Mouse (Mus musculus) midbrain, embryonic 14.5 days (tissue): ENCODE results near the gene Cdh1. TPM values are rescaled to one million over a fixed set of nuclear protein-coding genes. Genes with fewer than 3 reads are reported as not detected.

Source experiments
- ATAC-seq: fragments of 200-750 bp; cut with Nextera tagmentation; 2 replicates; pipeline ENCODE4 v1.8.0; 2017; ENCODE audit warnings: moderate number of reproducible peaks, moderate library complexity; ENCODE audit not compliant: low FRiP score, low TSS enrichment
- DNase-seq: peaks from one replicate; pipeline ENCODE4 v3.0.0-alpha.2; 2015
- H3K27ac ChIP-seq: fragments of 300-500 bp; sonication (generic); replicated peaks from 2 replicates; pipeline ENCODE4 v1.5.1; 2014; ENCODE audit warnings: mild to moderate bottlenecking, low read depth, low read length, moderate library complexity
- H3K27me3 ChIP-seq: fragments of 300-500 bp; sonication (generic); 2 replicates; pipeline ENCODE4 v1.6.1; 2014; ENCODE audit warnings: low read length, control low read depth, mixed read lengths; ENCODE audit not compliant: control insufficient read depth, insufficient read depth
- H3K36me3 ChIP-seq: fragments of 300-500 bp; sonication (generic); 2 replicates; pipeline ENCODE4 v1.6.1; 2014; ENCODE audit warnings: low read length, control low read depth; ENCODE audit not compliant: control insufficient read depth, insufficient read depth
- H3K4me1 ChIP-seq: fragments of 300-500 bp; sonication (generic); 2 replicates; pipeline ENCODE4 v1.6.1; 2014; ENCODE audit warnings: mild to moderate bottlenecking, antibody characterized with exemption, low read length, control low read depth; ENCODE audit not compliant: control insufficient read depth, insufficient read depth
- H3K4me2 ChIP-seq: fragments of 300-500 bp; sonication (generic); 2 replicates; pipeline ENCODE4 v1.6.1; 2014; ENCODE audit warnings: mild to moderate bottlenecking, low read length, moderate library complexity
- H3K4me3 ChIP-seq: fragments of 300-500 bp; sonication (generic); replicated peaks from 2 replicates; pipeline ENCODE4 v1.5.1; 2014; ENCODE audit warnings: low read depth, low read length
- H3K9ac ChIP-seq: fragments of 300-500 bp; sonication (generic); replicated peaks from 2 replicates; pipeline ENCODE4 v1.6.1; 2014; ENCODE audit warnings: mild to moderate bottlenecking, low read length, moderate library complexity
- H3K9me3 ChIP-seq: fragments of 300-500 bp; sonication (generic); 2 replicates; pipeline ENCODE4 v1.6.1; 2016; ENCODE audit warnings: low read length, control low read depth, mixed read lengths; ENCODE audit not compliant: control insufficient read depth
- WGBS: fragments of 180-500 bp; shearing (Covaris S2); extraction: QIAGEN DNeasy Blood & Tissue Kit; methylation state at CpG from one replicate; pipeline ENCODE4 v1.1.7; 2014; 5-methylcytosine and 5-hydroxymethylcytosine counted together
- polyA plus RNA-seq: library from polyadenylated mRNA; unstranded; fragments of >200 nt; fragmentation: Nextera tagmentation; extraction: Ambion mirVana; gene quantifications from 2 replicates; pipeline ENCODE4 v1.2.1, GENCODE M21; 2014

Gene Cdh1
- polyA plus RNA-seq, 1 experiment from 2014 or later: 1.9 TPM

GRCm38 (mm10) chr8:106704901-106705321 is 101.8 kb downstream of the Cdh1 start:
- Histone ChIP-seq H3K9me3 (no peaks in the 10 kb centered on the region), H3K9ac (no peak overlapping the region), H3K27ac (0 out of 2 replicates have a peak overlapping the region, but pooled peaks have one; percentile 37), H3K4me1 (no peaks in the 10 kb centered on the region), H3K4me2 (no peak overlapping the region), H3K27me3 (no peaks in the 10 kb centered on the region), H3K4me3 (no peak overlapping the region), H3K36me3 (peaks cover 12% of the 10 kb centered on the region; the same call in 1 of the 2 replicates)
- 78% methylated on average over 9 of the region's 9 CpGs for WGBS
- DNase-seq (peak; percentile 22), ATAC-seq (no peak)

DNA sequence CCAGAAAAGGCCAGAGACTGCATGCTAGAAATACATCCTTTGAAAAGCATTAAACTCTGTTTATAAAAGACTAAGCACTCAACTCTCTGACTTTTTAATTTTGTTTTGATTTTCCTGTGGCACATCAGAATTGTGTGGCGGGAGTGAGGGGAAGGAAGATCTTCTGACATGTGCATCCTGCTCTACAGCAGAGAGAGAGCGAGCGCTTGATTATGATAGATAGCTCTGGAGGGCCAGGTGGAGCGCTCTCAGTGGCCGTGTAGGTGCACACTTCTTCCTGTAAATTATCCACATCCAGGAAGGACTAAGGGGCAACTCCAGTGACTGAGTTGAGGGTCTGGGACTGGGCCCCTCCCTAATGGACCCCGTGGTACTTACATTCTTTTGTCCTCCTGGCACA is 103.0 kb downstream of the Cdh1 start:
- Histone ChIP-seq H3K9me3 (no peaks in the 10 kb centered on the region), H3K9ac (no peak overlapping the region), H3K27ac (0 out of 2 replicates have a peak overlapping the region, but pooled peaks have one; percentile 9), H3K36me3 (peaks cover 3% of the 10 kb centered on the region; the same call in 1 of the 2 replicates), H3K4me1 (no peaks in the 10 kb centered on the region), H3K4me3 (no peak overlapping the region), H3K27me3 (no peaks in the 10 kb centered on the region), H3K4me2 (no peak overlapping the region)
- ATAC-seq: no peak
- WGBS: 90% methylated on average over 6 of the region's 6 CpGs
- DNase-seq: no peak

DNA sequence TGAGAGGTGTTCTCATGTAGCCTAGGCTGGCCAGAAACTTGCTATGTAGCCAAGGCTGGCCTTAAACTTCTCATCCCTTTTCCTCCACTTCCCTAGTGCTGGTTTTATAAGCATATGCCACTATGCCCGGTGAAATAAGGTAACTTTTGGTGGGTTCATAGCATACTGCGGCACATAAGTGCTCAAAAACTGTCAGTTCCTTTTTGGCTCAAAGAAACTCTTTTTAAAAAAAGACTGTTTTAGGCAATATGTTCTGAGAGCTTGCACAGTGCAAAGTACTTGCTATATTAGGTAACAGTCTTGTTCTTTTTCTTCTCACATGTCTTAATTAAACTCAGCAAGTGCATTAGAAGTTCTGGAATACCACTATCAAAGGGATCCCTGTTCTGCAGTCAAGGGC is 106.9 kb downstream of the Cdh1 start:
- Histone ChIP-seq H3K36me3 (peaks cover 3% of the 10 kb centered on the region; the same call in 1 of the 2 replicates), H3K27me3 (no peaks in the 10 kb centered on the region), H3K9me3 (no peaks in the 10 kb centered on the region), H3K9ac (no peak overlapping the region), H3K4me3 (no peak overlapping the region), H3K27ac (no peak overlapping the region), H3K4me2 (no peak overlapping the region), H3K4me1 (no peaks in the 10 kb centered on the region)
- 96% methylated on average over 2 of the region's 2 CpGs for WGBS
- no peak for ATAC-seq
- no peak for DNase-seq

- H3K36me3 ChIP-seq: no peaks in the 10 kb centered on the region
- H3K9me3 ChIP-seq: no peaks in the 10 kb centered on the region
- ATAC-seq (no peak), DNase-seq (no peak)
- H3K9ac ChIP-seq: no peak overlapping the region
- 51% methylated on average over 3 of the region's 3 CpGs for WGBS
- 0 out of 2 replicates have a peak overlapping the region, but pooled peaks have one; percentile 5 for H3K27ac ChIP-seq
- H3K4me1 ChIP-seq: no peaks in the 10 kb centered on the region
- H3K4me2 ChIP-seq: no peak overlapping the region
- no peak overlapping the region for H3K4me3 ChIP-seq
- no peaks in the 10 kb centered on the region for H3K27me3 ChIP-seq
Measured at GRCm38 (mm10) chr8:106712487-106712886, 109.3 kb downstream of the Cdh1 start.

GRCm38 (mm10) chr8:106714297-106714696 is 111.1 kb downstream of the Cdh1 start:
- no peaks in the 10 kb centered on the region for H3K4me1 ChIP-seq
- ATAC-seq (no peak), DNase-seq (no peak)
- H3K27me3 ChIP-seq: no peaks in the 10 kb centered on the region
- no peak overlapping the region for H3K27ac ChIP-seq
- WGBS: 70% methylated on average over 4 of the region's 4 CpGs
- no peak overlapping the region for H3K4me3 ChIP-seq
- no peaks in the 10 kb centered on the region for H3K36me3 ChIP-seq
- no peak overlapping the region for H3K4me2 ChIP-seq
- no peak overlapping the region for H3K9ac ChIP-seq
- H3K9me3 ChIP-seq: no peaks in the 10 kb centered on the region

DNA sequence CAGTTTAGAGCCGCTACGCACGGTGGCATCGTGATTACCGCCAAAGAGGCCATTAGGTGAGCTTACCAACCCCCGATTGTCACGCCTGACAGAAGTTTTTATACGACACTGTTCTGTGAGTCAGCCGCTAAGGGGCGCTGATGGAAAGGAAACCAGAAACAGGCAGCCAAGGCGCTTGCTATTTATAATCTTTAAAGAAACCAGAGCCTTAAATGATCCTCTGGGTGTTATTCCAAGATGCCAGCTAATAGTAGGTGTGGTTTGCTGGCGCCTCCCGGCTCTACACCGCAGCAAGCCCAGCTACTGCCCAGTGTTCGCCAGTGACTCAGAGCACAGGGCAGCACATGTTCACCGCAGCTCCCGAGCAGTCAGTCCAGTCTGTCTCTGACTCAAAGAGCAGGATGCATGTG is 114.9 kb downstream of the Cdh1 start:
- DNase-seq (peak; percentile 92), ATAC-seq (no peak)
- Histone ChIP-seq H3K4me3 (no peak overlapping the region), H3K9ac (no peak overlapping the region), H3K9me3 (no peaks in the 10 kb centered on the region), H3K27ac (0 out of 2 replicates have a peak overlapping the region, but pooled peaks have one; percentile 33), H3K4me1 (no peaks in the 10 kb centered on the region), H3K27me3 (no peaks in the 10 kb centered on the region), H3K36me3 (no peaks in the 10 kb centered on the region), H3K4me2 (peak overlapping the region; percentile 40)
- 21% methylated on average over 17 of the region's 17 CpGs for whole genome bisulfite sequencing

Other genes with a start within 250 kb of the Cdh1 start
- 47.2 and 50.7 TPM in 2 replicates for gene Zfp90, start 188.0 kb upstream of the Cdh1 start, polyA plus RNA-seq
- not detected in 2 replicates for gene 6030452D12Rik, start 102.8 kb upstream of the Cdh1 start, polyA plus RNA-seq
- gene Cdh3, start 92.5 kb upstream of the Cdh1 start, polyA plus RNA-seq: 0.22 and 0.23 TPM in 2 replicates
- 6.4 and 8.2 TPM in 2 replicates for gene Gm10073, start 29.9 kb upstream of the Cdh1 start, polyA plus RNA-seq
- 3.7 and 5.6 TPM in 2 replicates for gene Tango6, start 79.7 kb downstream of the Cdh1 start, polyA plus RNA-seq